Mouse (Mus musculus): ENCODE measurements around the gene Mta3. TPM values are rescaled to one million over a fixed set of nuclear protein-coding genes. Genes with fewer than 3 reads are reported as not detected.

Mta3 gene
- polyA plus RNA-seq, 1 experiment = 25.7 TPM

GRCm38 (mm10) chr17:83705352-83706115, 429 bp upstream of the Mta3 start:
- peaks cover 6% of the 10 kb centered on the region for H3K79me2 ChIP-seq (ENCODE audit: control insufficient read depth, insufficient read depth)
- H3K36me3 ChIP-seq (ENCODE audit: control insufficient read depth, insufficient read depth) = no peaks in the 10 kb centered on the region
- H3K79me3 ChIP-seq (ENCODE audit: low read depth) = no peaks in the 10 kb centered on the region
- H3K4me3 ChIP-seq (ENCODE audit: insufficient read depth, poor library complexity, severe bottlenecking) = peak overlapping the region; percentile 49
- H3ac ChIP-seq (ENCODE audit: control insufficient read depth, insufficient read length, low read depth) = peak overlapping the region; percentile 65
- TF ChIP-seq MYOG (IDR thresholded peaks at IDR 0.05; ENCODE audit: control insufficient read depth, extremely low read depth, insufficient read length) (no peak), MYOD1 (IDR thresholded peaks at IDR 0.05; ENCODE audit: control insufficient read depth, insufficient read length, low read depth) (no peak), CEBPB (IDR thresholded peaks at IDR 0.05; ENCODE audit: low read depth) (no peak), MAX (IDR thresholded peaks at IDR 0.05) (no peak), USF1 (IDR thresholded peaks at IDR 0.05; ENCODE audit: low read depth) (no peak), FOSL1 (IDR thresholded peaks at IDR 0.05; ENCODE audit: insufficient read depth, low read length, poor library complexity, severe bottlenecking) (no peak), CTCF (IDR thresholded peaks at IDR 0.05; ENCODE audit: control insufficient read depth, insufficient read depth, insufficient read length) (no peak)
- no peaks in the 10 kb centered on the region for H3K27me3 ChIP-seq (ENCODE audit: control insufficient read depth, insufficient read depth, insufficient read length)

DNA sequence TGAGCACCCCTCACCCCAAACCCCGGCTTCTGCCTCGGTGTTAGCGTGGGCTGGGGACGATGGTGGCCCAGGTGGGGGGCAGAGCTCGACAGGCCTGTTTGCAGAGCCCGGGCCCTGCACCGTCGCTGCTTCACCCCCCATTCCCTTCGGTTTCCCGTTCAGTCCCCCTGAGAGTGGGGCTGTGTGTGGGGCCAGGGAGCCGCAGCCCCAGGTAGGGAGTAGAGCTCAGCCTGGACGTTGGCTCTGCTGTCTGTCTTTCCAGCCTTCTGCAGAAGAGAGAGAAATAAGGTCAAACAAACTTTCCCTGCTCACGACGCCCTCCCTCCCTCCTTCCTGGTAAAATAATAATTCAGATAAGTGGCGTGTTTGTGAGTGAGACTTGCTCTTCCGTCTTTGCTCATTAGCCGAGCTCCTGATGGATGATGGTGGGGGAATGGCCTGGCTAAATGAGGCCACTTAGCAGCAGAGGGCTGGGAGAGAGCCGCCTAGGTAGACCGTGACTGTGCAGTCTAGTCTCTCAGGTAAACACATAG, 697 bp downstream of the Mta3 start:
- Histone ChIP-seq H3K79me2 (ENCODE audit: control insufficient read depth, insufficient read depth) (peaks cover 6% of the 10 kb centered on the region), H3K27me3 (ENCODE audit: control insufficient read depth, insufficient read depth, insufficient read length) (no peaks in the 10 kb centered on the region), H3K36me3 (ENCODE audit: control insufficient read depth, insufficient read depth) (no peaks in the 10 kb centered on the region), H3K79me3 (ENCODE audit: low read depth) (no peaks in the 10 kb centered on the region), H3K4me3 (ENCODE audit: insufficient read depth, poor library complexity, severe bottlenecking) (peak overlapping the region; percentile 49), H3ac (ENCODE audit: control insufficient read depth, insufficient read length, low read depth) (peak overlapping the region; percentile 86)
- TF ChIP-seq CEBPB (IDR thresholded peaks at IDR 0.05; ENCODE audit: low read depth) (no peak), MAX (IDR thresholded peaks at IDR 0.05) (no peak), USF1 (IDR thresholded peaks at IDR 0.05; ENCODE audit: low read depth) (no peak), MYOD1 (IDR thresholded peaks at IDR 0.05; ENCODE audit: control insufficient read depth, insufficient read length, low read depth) (no peak), MYOG (IDR thresholded peaks at IDR 0.05; ENCODE audit: control insufficient read depth, extremely low read depth, insufficient read length) (no peak), CTCF (IDR thresholded peaks at IDR 0.05; ENCODE audit: control insufficient read depth, insufficient read depth, insufficient read length) (no peak), FOSL1 (IDR thresholded peaks at IDR 0.05; ENCODE audit: insufficient read depth, low read length, poor library complexity, severe bottlenecking) (no peak)

DNA sequence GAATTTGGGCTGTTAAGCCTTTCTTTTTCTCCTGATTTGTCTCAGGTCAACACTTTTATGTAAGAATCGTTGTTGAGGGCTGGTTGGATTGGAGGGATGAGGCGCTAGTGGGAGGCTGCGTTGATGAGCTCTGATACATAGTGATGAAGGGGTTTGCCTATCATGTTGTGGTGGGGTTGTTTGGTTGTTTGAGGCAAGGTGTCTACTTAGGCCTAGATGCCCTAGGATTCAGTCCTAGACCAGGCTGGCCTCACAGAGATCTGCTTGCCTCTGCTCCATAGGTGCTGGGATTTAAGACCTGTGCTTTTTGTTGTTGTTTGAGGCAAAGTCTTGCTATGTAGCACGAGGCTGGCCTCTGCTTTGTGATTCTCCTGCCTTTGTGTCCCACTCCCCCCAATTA, 1.4 kb downstream of the Mta3 start:
- no peaks in the 10 kb centered on the region for H3K36me3 ChIP-seq (ENCODE audit: control insufficient read depth, insufficient read depth)
- H3ac ChIP-seq (ENCODE audit: control insufficient read depth, insufficient read length, low read depth) = no peak overlapping the region
- no peak overlapping the region for H3K4me3 ChIP-seq (ENCODE audit: insufficient read depth, poor library complexity, severe bottlenecking)
- peaks cover 6% of the 10 kb centered on the region for H3K79me2 ChIP-seq (ENCODE audit: control insufficient read depth, insufficient read depth)
- no peaks in the 10 kb centered on the region for H3K79me3 ChIP-seq (ENCODE audit: low read depth)
- no peaks in the 10 kb centered on the region for H3K27me3 ChIP-seq (ENCODE audit: control insufficient read depth, insufficient read depth, insufficient read length)
- TF ChIP-seq MYOG (IDR thresholded peaks at IDR 0.05; ENCODE audit: control insufficient read depth, extremely low read depth, insufficient read length) = no peak
- no peak for TF ChIP-seq MYOD1 (IDR thresholded peaks at IDR 0.05; ENCODE audit: control insufficient read depth, insufficient read length, low read depth)
- TF ChIP-seq CTCF (IDR thresholded peaks at IDR 0.05; ENCODE audit: control insufficient read depth, insufficient read depth, insufficient read length) = no peak
- TF ChIP-seq USF1 (IDR thresholded peaks at IDR 0.05; ENCODE audit: low read depth) = no peak
- no peak for TF ChIP-seq FOSL1 (IDR thresholded peaks at IDR 0.05; ENCODE audit: insufficient read depth, low read length, poor library complexity, severe bottlenecking)

- Histone ChIP-seq H3K4me3 (ENCODE audit: insufficient read depth, poor library complexity, severe bottlenecking) (no peak overlapping the region), H3K27me3 (ENCODE audit: control insufficient read depth, insufficient read depth, insufficient read length) (no peaks in the 10 kb centered on the region)
Measured at GRCm38 (mm10) chr17:83707846-83708245, 1.9 kb downstream of the Mta3 start.

GRCm38 (mm10) chr17:83708256-83708655, 2.3 kb downstream of the Mta3 start:
- H3K79me2 ChIP-seq (ENCODE audit: control insufficient read depth, insufficient read depth) = peaks cover 6% of the 10 kb centered on the region
- no peak overlapping the region for H3ac ChIP-seq (ENCODE audit: control insufficient read depth, insufficient read length, low read depth)
- no peaks in the 10 kb centered on the region for H3K27me3 ChIP-seq (ENCODE audit: control insufficient read depth, insufficient read depth, insufficient read length)
- no peak overlapping the region for H3K4me3 ChIP-seq (ENCODE audit: insufficient read depth, poor library complexity, severe bottlenecking)
- no peaks in the 10 kb centered on the region for H3K79me3 ChIP-seq (ENCODE audit: low read depth)
- TF ChIP-seq CTCF (IDR thresholded peaks at IDR 0.05; ENCODE audit: control insufficient read depth, insufficient read depth, insufficient read length) = no peak
- no peak for TF ChIP-seq MYOG (IDR thresholded peaks at IDR 0.05; ENCODE audit: control insufficient read depth, extremely low read depth, insufficient read length)
- TF ChIP-seq FOSL1 (IDR thresholded peaks at IDR 0.05; ENCODE audit: insufficient read depth, low read length, poor library complexity, severe bottlenecking) = no peak
- TF ChIP-seq USF1 (IDR thresholded peaks at IDR 0.05; ENCODE audit: low read depth) = no peak
- TF ChIP-seq MYOD1 (IDR thresholded peaks at IDR 0.05; ENCODE audit: control insufficient read depth, insufficient read length, low read depth) = no peak
- TF ChIP-seq MAX (IDR thresholded peaks at IDR 0.05) = no peak
- no peak for TF ChIP-seq CEBPB (IDR thresholded peaks at IDR 0.05; ENCODE audit: low read depth)
- H3K36me3 ChIP-seq (ENCODE audit: control insufficient read depth, insufficient read depth) = no peaks in the 10 kb centered on the region

More at GRCm38 (mm10) chr17:83707846-83708245, 1.9 kb downstream of the Mta3 start:
- H3K79me3 ChIP-seq (ENCODE audit: low read depth) = no peaks in the 10 kb centered on the region
- H3K79me2 ChIP-seq (ENCODE audit: control insufficient read depth, insufficient read depth) = peaks cover 6% of the 10 kb centered on the region
- TF ChIP-seq MAX (IDR thresholded peaks at IDR 0.05) (no peak), MYOG (IDR thresholded peaks at IDR 0.05; ENCODE audit: control insufficient read depth, extremely low read depth, insufficient read length) (no peak), FOSL1 (IDR thresholded peaks at IDR 0.05; ENCODE audit: insufficient read depth, low read length, poor library complexity, severe bottlenecking) (no peak), CEBPB (IDR thresholded peaks at IDR 0.05; ENCODE audit: low read depth) (no peak), USF1 (IDR thresholded peaks at IDR 0.05; ENCODE audit: low read depth) (no peak), CTCF (IDR thresholded peaks at IDR 0.05; ENCODE audit: control insufficient read depth, insufficient read depth, insufficient read length) (no peak), MYOD1 (IDR thresholded peaks at IDR 0.05; ENCODE audit: control insufficient read depth, insufficient read length, low read depth) (no peak)
- H3K36me3 ChIP-seq (ENCODE audit: control insufficient read depth, insufficient read depth) = no peaks in the 10 kb centered on the region
- no peak overlapping the region for H3ac ChIP-seq (ENCODE audit: control insufficient read depth, insufficient read length, low read depth)

All from C2C12 (cell line).